Mouse (Mus musculus) v-Abl transformed pro-B cells (cell line): Measurements from ENCODE around the gene Naglu.
"Not testable (repeated sequence)": the region's sequence is repeated elsewhere in the genome, so short reads cannot be mapped to it uniquely, and the experiment has no call there.

Source experiments
- in situ Hi-C, 2 experiments: fragments of 400-800 bp; cut with MboI; formaldehyde crosslinking; loops; one replicate each; pipeline ENCODE4 v1.15.1; 2025; ENCODE audit not compliant: unreplicated experiment in 2 of 2

Gene Naglu

GRCm38 (mm10) chr11:101112186-101112585 is 42.4 kb downstream of the Naglu start:
- in situ Hi-C loops = no loop called here

GRCm38 (mm10) chr11:101115564-101115963 is 45.8 kb downstream of the Naglu start:
- in situ Hi-C loops = loop anchor here in 1 of 2 experiments (5.0 kb wide), 1 partner anchor 33 kb away; the partner anchor contains the start of gene Coasy

- in situ Hi-C loops = loop anchor here in 1 of 2 experiments (5.0 kb wide), 1 partner anchor 36 kb away; the partner anchor contains the start of gene Coasy
These were observed 48.3 kb downstream of the Naglu start for GRCm38 (mm10) chr11:101118105-101118504.

GRCm38 (mm10) chr11:101119131-101119760 is 49.4 kb downstream of the Naglu start:
- in situ Hi-C loops = loop anchor here in 1 of 2 experiments (5.0 kb wide), 1 partner anchor 37 kb away; the partner anchor contains the start of gene Coasy

- in situ Hi-C loops = loop anchor here in 1 of 2 experiments (5.0 kb wide), 1 partner anchor 38 kb away; the partner anchor contains the start of gene Coasy
These were observed 50.1 kb downstream of the Naglu start, which contains the start of the genes Retreg3 and Tubg1 for GRCm38 (mm10) chr11:101119761-101120544. Gene Retreg3, minus strand, starts transcription at chr11:101119893. Gene Tubg1, plus strand, starts transcription at chr11:101119938.

GRCm38 (mm10) chr11:101120545-101121188 is 50.9 kb downstream of the Naglu start:
- in situ Hi-C loops = no loop called here

GRCm38 (mm10) chr11:101124494-101124893 is 54.7 kb downstream of the Naglu start:
- in situ Hi-C loops = not testable (repeated sequence)

GRCm38 (mm10) chr11:101125008-101125407 is 55.2 kb downstream of the Naglu start:
- in situ Hi-C loops = not testable (repeated sequence)

GRCm38 (mm10) chr11:101127075-101127474 is 57.3 kb downstream of the Naglu start:
- in situ Hi-C loops = no loop called here
